Mouse (Mus musculus): ENCODE measurements at regions not wholly inside any gene's neighbourhood (a gene's known extent, or its start where the extent isn't known, plus 50 kb on each side); places are given as distances from the start of the nearest gene placed in this dataset.
A peak's percentile ranks its signal among the peaks of the same experiment; 100 is the strongest.

GRCm38 (mm10) chr7:114912109-114912508, 168.6 kb downstream of the Insc start:
- H3K9me3 ChIP-seq (ENCODE audit: control insufficient read depth): 0 out of 2 replicates have a peak, but pooled peaks cover 5% of the 10 kb centered on the region
- H3K9ac ChIP-seq (ENCODE audit: low read depth, low read length): no peak overlapping the region
- no peak overlapping the region for H3K4me3 ChIP-seq (ENCODE audit: low read depth, low read length)
- H3K4me2 ChIP-seq (replicated peaks; ENCODE audit: low read depth): no peak overlapping the region
- H3K27ac ChIP-seq (ENCODE audit: low read depth, low read length): no peak overlapping the region
- no peaks in the 10 kb centered on the region for H3K36me3 ChIP-seq (ENCODE audit: control insufficient read depth, insufficient read depth)
- ATAC-seq: no peak
- no peaks in the 10 kb centered on the region for H3K27me3 ChIP-seq (replicated peaks; ENCODE audit: control insufficient read depth, insufficient read depth, low read length)
- WGBS: 93% methylated on average over 3 of the region's 3 CpGs
- H3K4me1 ChIP-seq (replicated peaks; ENCODE audit: control insufficient read depth, insufficient read depth, low read length): no peaks in the 10 kb centered on the region
- no peak for TF ChIP-seq CTCF (IDR thresholded peaks at IDR 0.05; ENCODE audit: low read depth)

GRCm38 (mm10) chr7:114922155-114922554, 178.7 kb downstream of the Insc start:
- Histone ChIP-seq H3K4me3 (ENCODE audit: low read depth, low read length) (no peak overlapping the region), H3K27ac (ENCODE audit: low read depth, low read length) (no peak overlapping the region), H3K4me2 (replicated peaks; ENCODE audit: low read depth) (no peak overlapping the region), H3K9ac (ENCODE audit: low read depth, low read length) (no peak overlapping the region), H3K27me3 (replicated peaks; ENCODE audit: control insufficient read depth, insufficient read depth, low read length) (no peaks in the 10 kb centered on the region), H3K36me3 (ENCODE audit: control insufficient read depth, insufficient read depth) (no peaks in the 10 kb centered on the region), H3K9me3 (ENCODE audit: control insufficient read depth) (no peaks in the 10 kb centered on the region), H3K4me1 (replicated peaks; ENCODE audit: control insufficient read depth, insufficient read depth, low read length) (no peaks in the 10 kb centered on the region)
- ATAC-seq: no peak
- WGBS: 8% methylated on average over 3 of the region's 3 CpGs
- peak; percentile 85 for TF ChIP-seq CTCF (IDR thresholded peaks at IDR 0.05; ENCODE audit: low read depth)

- Histone ChIP-seq H3K4me1 (replicated peaks; ENCODE audit: control insufficient read depth, insufficient read depth, low read length) (no peaks in the 10 kb centered on the region), H3K27ac (ENCODE audit: low read depth, low read length) (no peak overlapping the region), H3K36me3 (ENCODE audit: control insufficient read depth, insufficient read depth) (no peaks in the 10 kb centered on the region), H3K9ac (ENCODE audit: low read depth, low read length) (no peak overlapping the region), H3K27me3 (replicated peaks; ENCODE audit: control insufficient read depth, insufficient read depth, low read length) (no peaks in the 10 kb centered on the region), H3K9me3 (ENCODE audit: control insufficient read depth) (no peaks in the 10 kb centered on the region), H3K4me2 (replicated peaks; ENCODE audit: low read depth) (no peak overlapping the region), H3K4me3 (ENCODE audit: low read depth, low read length) (no peak overlapping the region)
- no peak for TF ChIP-seq CTCF (IDR thresholded peaks at IDR 0.05; ENCODE audit: low read depth)
- WGBS: 90% methylated on average over 8 of the region's 8 CpGs
- no peak for ATAC-seq
These were observed 190.4 kb downstream of the Insc start for GRCm38 (mm10) chr7:114933861-114934260.

DNA sequence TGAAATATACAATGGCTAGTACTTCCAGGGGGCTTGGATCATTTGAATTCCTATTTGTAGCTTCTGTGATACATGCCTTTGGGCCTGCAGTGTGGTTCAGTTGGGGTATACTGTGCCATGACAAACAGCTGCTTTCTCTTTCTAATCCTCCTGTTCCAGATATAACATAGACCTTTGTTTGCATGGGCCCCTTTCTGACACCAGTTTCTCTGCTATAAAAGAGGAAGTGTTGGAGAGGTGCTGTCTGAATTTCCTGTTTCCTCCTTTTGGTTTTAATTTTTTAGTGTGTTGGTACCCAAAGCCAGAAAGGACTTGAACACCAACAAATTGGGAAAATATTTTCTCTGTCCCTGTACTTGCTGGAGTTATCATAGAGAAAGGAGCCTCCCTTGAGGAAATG, 207.3 kb downstream of the Insc start:
- H3K4me3 ChIP-seq (ENCODE audit: low read depth, low read length): no peak overlapping the region
- no peak overlapping the region for H3K27ac ChIP-seq (ENCODE audit: low read depth, low read length)
- H3K27me3 ChIP-seq (replicated peaks; ENCODE audit: control insufficient read depth, insufficient read depth, low read length): no peaks in the 10 kb centered on the region
- no peaks in the 10 kb centered on the region for H3K36me3 ChIP-seq (ENCODE audit: control insufficient read depth, insufficient read depth)
- no peaks in the 10 kb centered on the region for H3K9me3 ChIP-seq (ENCODE audit: control insufficient read depth)
- no peaks in the 10 kb centered on the region for H3K4me1 ChIP-seq (replicated peaks; ENCODE audit: control insufficient read depth, insufficient read depth, low read length)
- H3K4me2 ChIP-seq (replicated peaks; ENCODE audit: low read depth): no peak overlapping the region
- no peak for ATAC-seq
- no peak overlapping the region for H3K9ac ChIP-seq (ENCODE audit: low read depth, low read length)
- TF ChIP-seq CTCF (IDR thresholded peaks at IDR 0.05; ENCODE audit: low read depth): no peak

- no peak for TF ChIP-seq CTCF (IDR thresholded peaks at IDR 0.05; ENCODE audit: low read depth)
- no peaks in the 10 kb centered on the region for H3K4me1 ChIP-seq (replicated peaks; ENCODE audit: control insufficient read depth, insufficient read depth, low read length)
- H3K36me3 ChIP-seq (ENCODE audit: control insufficient read depth, insufficient read depth): no peaks in the 10 kb centered on the region
- H3K27me3 ChIP-seq (replicated peaks; ENCODE audit: control insufficient read depth, insufficient read depth, low read length): no peaks in the 10 kb centered on the region
- ATAC-seq: no peak
- H3K9me3 ChIP-seq (ENCODE audit: control insufficient read depth): no peaks in the 10 kb centered on the region
- H3K4me3 ChIP-seq (ENCODE audit: low read depth, low read length): no peak overlapping the region
- no peak overlapping the region for H3K4me2 ChIP-seq (replicated peaks; ENCODE audit: low read depth)
- no peak overlapping the region for H3K9ac ChIP-seq (ENCODE audit: low read depth, low read length)
- no peak overlapping the region for H3K27ac ChIP-seq (ENCODE audit: low read depth, low read length)
- WGBS: 56% methylated on average over 5 of the region's 5 CpGs
These were observed 219.7 kb downstream of the Insc start for GRCm38 (mm10) chr7:114963206-114963605.

DNA sequence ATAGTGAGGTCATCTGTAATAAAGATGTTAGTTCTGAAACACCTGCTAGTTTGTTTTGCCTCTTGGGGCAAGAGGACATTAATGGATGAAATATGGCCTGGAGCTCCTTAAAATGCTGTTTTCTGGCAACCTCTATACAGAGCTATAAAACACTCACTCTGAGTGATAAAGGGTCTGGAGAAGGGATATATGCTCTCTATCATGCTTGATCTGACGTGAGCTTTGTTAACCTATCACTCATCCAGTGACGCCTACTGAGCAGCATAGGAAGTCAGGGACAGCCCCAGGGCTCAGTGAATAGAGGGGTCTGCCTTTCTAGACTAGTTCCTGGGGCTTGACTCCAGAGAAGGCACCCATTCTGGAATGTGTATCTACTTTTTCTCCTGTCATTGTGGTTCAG, 222.4 kb downstream of the Insc start:
- Histone ChIP-seq H3K36me3 (ENCODE audit: control insufficient read depth, insufficient read depth) (no peaks in the 10 kb centered on the region), H3K9me3 (ENCODE audit: control insufficient read depth) (no peaks in the 10 kb centered on the region), H3K27me3 (replicated peaks; ENCODE audit: control insufficient read depth, insufficient read depth, low read length) (no peaks in the 10 kb centered on the region), H3K4me3 (ENCODE audit: low read depth, low read length) (no peak overlapping the region), H3K9ac (ENCODE audit: low read depth, low read length) (no peak overlapping the region), H3K4me2 (replicated peaks; ENCODE audit: low read depth) (no peak overlapping the region), H3K4me1 (replicated peaks; ENCODE audit: control insufficient read depth, insufficient read depth, low read length) (no peaks in the 10 kb centered on the region), H3K27ac (ENCODE audit: low read depth, low read length) (no peak overlapping the region)
- ATAC-seq: no peak
- no peak for TF ChIP-seq CTCF (IDR thresholded peaks at IDR 0.05; ENCODE audit: low read depth)
- WGBS: 27% methylated on average over 2 of the region's 2 CpGs

- no peak overlapping the region for H3K27ac ChIP-seq (ENCODE audit: low read depth, low read length)
- H3K4me3 ChIP-seq (ENCODE audit: low read depth, low read length): no peak overlapping the region
- H3K9ac ChIP-seq (ENCODE audit: low read depth, low read length): no peak overlapping the region
- H3K36me3 ChIP-seq (ENCODE audit: control insufficient read depth, insufficient read depth): no peaks in the 10 kb centered on the region
- no peak for TF ChIP-seq CTCF (IDR thresholded peaks at IDR 0.05; ENCODE audit: low read depth)
- no peaks in the 10 kb centered on the region for H3K9me3 ChIP-seq (ENCODE audit: control insufficient read depth)
- no peaks in the 10 kb centered on the region for H3K27me3 ChIP-seq (replicated peaks; ENCODE audit: control insufficient read depth, insufficient read depth, low read length)
- no peaks in the 10 kb centered on the region for H3K4me1 ChIP-seq (replicated peaks; ENCODE audit: control insufficient read depth, insufficient read depth, low read length)
- no peak overlapping the region for H3K4me2 ChIP-seq (replicated peaks; ENCODE audit: low read depth)
- no peak for ATAC-seq
- WGBS: 50% methylated on average over 2 of the region's 2 CpGs
These were observed 243.0 kb downstream of the Insc start for GRCm38 (mm10) chr7:114986481-114986880.

Data from intestine, postnatal 0 days (tissue).